Mouse (Mus musculus): Measurements from ENCODE around the gene Lrrc31.

Gene Lrrc31

DNA sequence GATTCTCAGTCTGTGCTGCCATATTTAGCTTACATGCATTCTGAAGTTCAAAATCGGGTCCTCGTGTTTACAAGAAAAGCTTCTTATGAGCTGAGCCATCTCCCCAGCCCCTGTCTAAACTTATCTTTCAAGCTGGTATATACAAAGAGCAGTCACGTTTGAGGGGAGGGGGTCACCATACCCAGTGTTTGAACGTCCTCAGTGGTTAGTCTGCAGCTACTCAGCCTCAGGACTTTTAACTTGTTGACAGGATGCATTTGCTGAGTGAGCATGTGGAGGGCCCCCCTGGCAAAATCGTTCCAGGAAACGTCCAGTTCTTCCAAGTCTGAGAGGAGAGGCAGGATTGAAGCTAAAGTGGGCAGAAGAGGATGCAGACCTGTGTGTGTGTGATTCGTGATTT is 8.7 kb downstream of the Lrrc31 start:
- in situ Hi-C loops (cut with MboI, MseI), result no loop called here

DNA sequence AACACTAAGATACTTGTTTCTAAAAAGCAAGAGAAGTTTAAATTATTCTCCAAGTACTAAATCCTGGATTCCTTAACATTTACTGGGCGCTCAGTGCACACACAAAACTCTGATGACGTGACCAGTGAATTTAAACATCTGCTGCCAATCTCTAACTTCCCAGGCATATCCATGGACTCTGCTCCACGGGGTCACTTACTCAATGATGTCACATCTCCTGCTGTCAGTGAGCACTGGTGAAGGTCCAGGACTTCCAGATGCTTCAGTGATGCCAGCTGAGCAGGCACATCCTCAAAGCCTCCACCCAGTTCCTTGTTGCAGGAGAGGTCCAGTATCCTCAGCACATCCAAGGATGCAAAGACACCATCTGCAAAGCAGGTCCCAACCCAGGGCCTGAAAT is 12.4 kb downstream of the Lrrc31 start:
- in situ Hi-C loops (cut with MboI, MseI), result no loop called here

DNA sequence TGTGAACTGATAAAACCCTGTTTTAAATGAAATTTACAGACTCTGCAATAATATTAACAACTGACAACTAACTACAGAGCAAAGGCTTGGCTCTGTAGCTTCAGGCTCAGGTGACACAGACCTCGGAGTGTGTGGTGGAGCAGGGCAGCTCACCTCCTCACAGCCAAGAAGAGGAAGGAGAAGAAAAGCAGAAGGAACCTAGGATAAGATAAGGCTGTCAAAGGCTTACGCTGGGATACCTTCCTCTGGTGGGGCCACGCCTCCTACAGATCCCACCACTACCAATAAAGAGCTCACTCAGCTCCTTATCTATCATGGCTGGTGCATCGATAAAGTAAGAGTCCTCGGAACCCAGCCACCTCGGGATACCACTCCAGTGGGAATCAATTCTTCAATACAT is 16.5 kb downstream of the Lrrc31 start:
- in situ Hi-C loops (cut with MboI, MseI), result no loop called here

DNA sequence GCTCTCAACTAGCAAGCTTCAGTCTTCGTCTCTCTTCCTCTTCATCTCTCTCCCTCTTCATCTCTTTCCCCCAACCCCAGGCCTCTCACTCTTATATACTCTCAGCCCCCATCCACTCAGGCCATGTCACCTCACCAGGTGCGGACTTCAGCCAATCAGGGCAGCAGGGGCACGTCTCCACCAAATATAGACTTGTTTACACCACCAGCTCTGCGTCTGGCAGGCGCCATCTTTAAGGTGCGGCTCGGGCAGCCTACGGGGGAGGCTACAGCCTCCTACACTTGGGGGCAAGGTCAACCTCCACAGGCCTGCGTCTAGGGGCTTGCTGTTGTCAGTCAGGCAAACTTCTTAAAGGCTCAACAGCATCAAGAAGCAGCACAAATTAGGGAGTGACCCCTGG is 41.2 kb downstream of the Lrrc31 start:
- in situ Hi-C loops (cut with MboI, MseI), result no loop called here

DNA sequence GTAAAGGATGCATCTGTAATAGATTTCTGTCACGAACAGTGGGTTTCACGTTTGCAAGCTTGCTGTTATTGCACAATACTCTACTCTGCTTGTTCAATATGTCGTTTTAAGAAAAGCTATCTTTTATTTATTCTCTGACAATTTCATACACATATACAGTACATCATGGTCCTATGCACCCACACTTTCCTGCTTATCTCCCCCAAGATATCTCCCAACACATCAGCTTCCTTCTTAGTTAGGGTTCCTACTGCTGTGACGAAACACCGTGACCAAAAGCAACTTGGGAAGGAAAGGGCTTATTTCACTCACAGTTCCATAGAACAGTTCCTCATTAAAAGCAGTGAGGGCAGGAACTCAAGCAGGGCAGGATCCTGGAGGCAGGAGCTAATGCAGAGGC is 43.7 kb downstream of the Lrrc31 start:
- in situ Hi-C loops (cut with MboI, MseI), result no loop called here

DNA sequence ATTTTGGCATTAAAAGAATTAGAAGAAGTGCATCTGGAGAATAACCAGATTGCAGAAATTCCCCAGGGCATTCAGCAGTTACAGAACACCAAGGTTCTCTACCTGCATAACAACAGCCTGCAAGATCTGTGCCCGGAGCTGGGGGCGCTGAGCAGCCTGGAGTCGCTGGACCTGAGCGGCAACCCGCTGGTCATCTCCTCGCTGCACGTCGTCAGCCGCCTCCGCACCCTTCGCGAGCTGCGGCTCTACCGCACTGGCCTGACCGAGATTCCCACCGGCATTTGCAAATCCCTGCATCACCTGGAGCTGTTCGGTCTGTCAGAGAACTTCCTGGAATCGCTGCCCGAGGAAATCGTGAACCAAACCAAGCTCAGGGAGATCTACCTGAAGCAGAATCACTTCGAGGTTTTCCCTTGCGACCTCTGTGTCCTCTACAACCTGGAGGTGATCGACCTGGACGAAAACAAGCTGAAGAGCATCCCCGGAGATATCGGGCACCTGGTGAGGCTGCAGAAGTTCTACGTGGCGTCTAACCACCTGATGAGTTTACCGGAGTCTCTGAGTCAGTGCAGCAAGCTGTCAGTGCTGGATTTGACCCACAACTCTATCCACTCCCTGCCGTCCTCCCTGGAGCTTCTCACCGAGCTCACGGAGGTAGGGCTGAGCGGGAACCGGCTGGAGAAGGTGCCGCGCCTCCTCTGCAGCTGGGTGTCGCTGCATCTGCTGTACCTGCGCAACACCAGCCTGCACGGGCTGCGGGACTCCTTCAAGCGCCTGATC is 49.4 kb downstream of the Lrrc31 start:
- in situ Hi-C loops (cut with MboI, MseI), result loop anchor here (5.0 kb wide), 1 partner anchor 47 kb away; the partner anchor contains the start of gene Lrrc31

DNA sequence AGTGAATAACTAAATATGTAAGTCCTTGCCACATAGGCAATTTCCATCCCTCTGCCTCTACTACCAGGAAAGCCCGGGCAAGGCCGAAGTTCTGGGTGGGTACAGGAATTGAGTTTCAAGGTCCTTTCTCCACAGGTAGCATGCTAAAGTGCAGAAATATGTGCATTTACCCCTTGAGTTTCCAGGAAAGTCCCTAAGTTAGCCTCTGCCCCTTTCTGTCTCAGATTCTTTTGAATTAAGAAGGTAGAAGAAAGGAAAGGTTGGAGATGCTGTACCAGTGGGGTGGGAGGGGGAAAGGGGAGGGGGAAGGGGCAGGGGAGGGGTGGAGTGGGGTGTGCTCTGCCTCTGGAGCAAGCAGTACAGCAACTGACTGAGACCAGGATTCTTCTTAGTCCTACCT is 51.2 kb downstream of the Lrrc31 start:
- in situ Hi-C loops (cut with MboI, MseI), result no loop called here

DNA sequence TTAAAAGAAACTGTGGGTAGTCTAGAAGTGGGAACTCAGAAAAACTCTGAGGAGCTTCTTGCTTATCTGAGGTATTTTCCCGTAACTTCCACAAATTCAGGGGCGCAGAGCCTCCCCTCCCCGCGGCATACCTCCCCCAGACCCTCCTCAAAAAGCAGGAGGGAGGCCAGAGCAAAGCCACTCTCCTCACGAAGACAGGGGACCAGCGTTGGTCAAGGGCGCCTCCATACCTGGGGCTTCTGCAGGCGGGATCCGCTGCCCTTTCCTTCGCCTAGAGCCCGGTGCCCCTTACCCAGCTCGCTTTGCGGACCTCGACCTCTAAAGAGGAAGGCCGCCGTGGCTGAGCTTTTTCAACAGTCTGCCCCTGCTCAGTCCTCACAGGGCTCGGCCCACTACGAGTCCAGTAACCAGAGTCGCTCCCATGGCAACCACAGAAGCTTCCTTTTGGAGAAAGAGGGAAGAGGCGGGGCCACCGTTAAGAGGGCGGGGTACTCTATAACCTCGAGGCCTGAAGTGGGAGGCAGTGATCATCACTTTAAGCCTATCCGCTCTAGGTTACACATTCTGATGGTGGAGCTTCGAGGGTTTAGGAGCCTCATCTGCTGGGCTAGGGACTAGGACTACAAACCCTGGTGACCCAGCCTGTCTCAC is 52.1 kb downstream of the Lrrc31 start, which contains the start of gene Lrrc34:
Gene Lrrc34, minus strand, starts transcription at position 430 of the 651 bp plus-strand sequence.
- in situ Hi-C loops (cut with MboI, MseI), result no loop called here

DNA sequence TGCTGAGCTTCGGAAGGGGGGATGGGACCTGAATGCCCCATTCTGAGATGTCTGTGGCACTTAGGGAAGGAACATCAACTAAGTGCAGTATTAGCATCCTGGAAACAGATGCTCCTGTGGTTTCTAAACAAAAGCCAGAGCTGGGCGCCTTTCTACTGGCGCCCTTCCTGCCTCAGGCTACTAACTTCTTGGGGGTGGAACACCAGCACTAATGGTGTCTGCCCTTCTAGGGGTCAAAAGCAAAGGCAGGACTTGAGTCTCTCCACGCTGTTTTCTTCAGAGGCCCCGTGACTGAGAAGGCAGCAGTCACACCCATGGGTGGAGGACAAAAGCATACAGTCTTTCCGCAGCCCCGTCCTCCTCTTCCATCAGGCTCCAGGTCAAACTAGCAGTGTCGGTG is 52.9 kb downstream of the Lrrc31 start:
- in situ Hi-C loops (cut with MboI, MseI), result no loop called here

DNA sequence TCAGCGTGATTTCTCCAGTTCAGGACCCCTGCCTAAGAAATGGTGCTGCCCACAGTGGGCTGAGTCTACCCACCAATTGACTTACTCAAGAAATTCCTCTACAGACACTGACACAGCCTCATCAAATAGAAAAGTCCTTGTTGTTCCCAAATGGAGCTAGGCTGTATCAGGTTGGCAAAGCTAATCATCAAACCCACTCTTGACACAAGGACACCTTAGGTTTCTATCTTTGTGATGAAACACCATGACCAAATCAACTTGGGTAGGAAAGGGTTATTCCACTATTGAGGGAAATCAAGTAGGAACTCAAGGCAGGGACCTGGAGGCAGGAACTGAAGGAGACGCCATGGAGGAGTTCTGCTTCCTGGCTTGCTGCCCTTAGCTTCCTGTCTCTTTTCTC is 55.4 kb downstream of the Lrrc31 start, which contains the start of gene Lrriq4:
Gene Lrriq4, plus strand, starts transcription at position 301 of the 400 bp plus-strand sequence.
- in situ Hi-C loops (cut with MboI, MseI), result no loop called here

DNA sequence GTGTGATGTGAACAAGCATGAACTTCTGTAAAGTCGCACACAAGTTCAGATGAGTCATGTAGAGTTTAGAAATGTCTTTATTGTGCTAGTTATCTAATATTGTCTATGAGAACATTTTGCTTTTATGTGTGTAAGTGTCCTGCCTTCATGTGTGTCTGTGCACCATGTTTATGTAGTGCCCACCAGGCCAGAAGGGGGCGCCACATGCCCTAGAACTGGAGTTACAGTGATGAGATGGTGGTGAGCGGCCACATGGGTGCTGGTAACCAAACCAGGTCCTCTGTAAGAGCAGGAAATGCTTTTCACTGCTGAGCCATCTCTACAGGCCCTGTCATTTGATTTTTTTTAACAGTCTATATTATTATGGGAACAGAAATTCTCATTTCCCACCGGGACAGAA is 64.0 kb downstream of the Lrrc31 start:
- in situ Hi-C loops (cut with MboI, MseI), result no loop called here

DNA sequence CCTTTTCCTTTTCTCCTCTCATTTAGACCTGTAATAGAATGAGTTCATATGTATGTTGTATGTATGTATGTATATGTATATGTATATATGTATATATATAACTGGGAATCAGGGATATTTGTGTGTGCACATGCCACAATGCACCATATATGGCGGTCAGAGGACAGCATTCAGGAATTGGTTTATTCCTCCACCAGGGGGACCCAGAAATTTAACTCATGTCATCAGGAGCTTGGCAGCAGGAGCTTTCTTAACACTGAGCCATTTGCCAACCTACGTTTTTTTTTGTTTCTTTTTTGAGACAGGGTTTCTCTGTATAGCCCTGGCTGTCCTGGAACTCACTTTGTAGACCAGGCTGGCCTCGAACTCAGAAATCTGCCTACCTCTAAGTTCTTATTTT is 66.0 kb downstream of the Lrrc31 start:
- in situ Hi-C loops (cut with MboI, MseI), result no loop called here
